Mouse (Mus musculus) spleen, adult 12 weeks (tissue): ENCODE measurements around the gene Fcho2.

ENCODE experiments used
- DNase-seq: peaks from one replicate; pipeline ENCODE4 v3.0.0; 2022; ENCODE audit warnings: low spot score

Gene Fcho2

GRCm38 (mm10) chr13:98679230-98679629, 136.0 kb downstream of the Fcho2 start:
- DNase-seq: no peak

GRCm38 (mm10) chr13:98673922-98674321, 141.3 kb downstream of the Fcho2 start:
- DNase-seq: no peak
